Mouse (Mus musculus) T-helper 2 cell (primary cell): Measurements from ENCODE around the gene Tbc1d1.

Experiments
- in situ Hi-C: fragments of 300-600 bp; cut with MboI, MseI; formaldehyde crosslinking; loops from one replicate; pipeline ENCODE4 v1.15.1; 2025; ENCODE audit warnings: high pct_unique_total_duplicates

Gene Tbc1d1

DNA sequence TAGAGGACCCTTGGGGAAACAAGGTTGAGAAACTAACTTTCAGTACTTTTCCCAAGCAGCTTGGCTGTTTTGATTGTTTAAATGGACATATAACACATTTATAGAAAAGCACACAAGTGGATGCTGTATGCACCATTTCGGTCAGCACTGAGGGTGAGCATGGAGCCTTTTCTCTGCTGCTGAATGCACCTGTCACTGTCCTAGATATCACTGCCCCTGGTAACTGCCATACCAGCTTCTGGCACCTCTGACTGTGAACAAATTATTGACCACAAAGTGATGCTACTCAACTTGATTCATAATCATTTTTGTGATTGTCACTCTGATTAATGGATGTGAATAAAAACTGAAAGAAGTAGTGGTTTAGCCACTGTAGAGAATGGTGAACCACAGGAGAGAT lies 117.4 kb downstream of the Tbc1d1 start:
- in situ Hi-C loops: no loop called here

- in situ Hi-C loops: no loop called here
These were observed 118.2 kb downstream of the Tbc1d1 start for GRCm38 (mm10) chr5:64274296-64274695.

DNA sequence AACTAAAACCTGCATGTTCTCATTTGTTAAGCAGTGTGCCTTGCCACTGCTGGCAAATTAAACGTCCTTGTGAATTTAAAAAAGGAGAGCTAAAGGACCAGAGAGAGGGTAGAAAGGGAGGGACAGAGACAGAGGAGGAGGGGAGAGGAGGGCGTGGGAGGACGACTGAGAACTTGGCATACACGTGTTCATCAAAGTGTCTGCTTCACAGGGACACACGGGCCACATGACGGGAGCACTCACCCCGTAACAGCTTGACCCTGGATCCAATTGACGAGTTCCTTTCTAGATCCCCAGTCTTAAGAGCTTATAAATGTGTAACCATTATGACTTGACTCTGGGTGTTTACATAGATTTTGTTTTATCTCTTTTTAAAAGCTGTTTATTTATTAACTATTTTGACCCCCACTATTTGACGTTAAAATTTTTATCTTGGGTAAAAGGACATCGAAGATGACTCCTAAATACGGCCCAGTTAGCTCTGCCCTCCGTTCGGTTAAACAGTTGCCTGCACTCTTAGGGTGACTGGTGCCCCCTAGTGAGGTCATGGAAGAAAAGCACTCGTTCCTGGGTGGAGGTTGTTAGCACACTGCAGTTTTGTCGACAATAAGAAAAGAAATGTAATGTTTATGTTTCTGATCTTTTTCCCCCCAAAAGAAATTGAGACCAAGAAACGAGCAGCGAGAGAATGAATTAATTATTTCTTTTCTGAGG lies 118.8 kb downstream of the Tbc1d1 start:
- in situ Hi-C loops: no loop called here

DNA sequence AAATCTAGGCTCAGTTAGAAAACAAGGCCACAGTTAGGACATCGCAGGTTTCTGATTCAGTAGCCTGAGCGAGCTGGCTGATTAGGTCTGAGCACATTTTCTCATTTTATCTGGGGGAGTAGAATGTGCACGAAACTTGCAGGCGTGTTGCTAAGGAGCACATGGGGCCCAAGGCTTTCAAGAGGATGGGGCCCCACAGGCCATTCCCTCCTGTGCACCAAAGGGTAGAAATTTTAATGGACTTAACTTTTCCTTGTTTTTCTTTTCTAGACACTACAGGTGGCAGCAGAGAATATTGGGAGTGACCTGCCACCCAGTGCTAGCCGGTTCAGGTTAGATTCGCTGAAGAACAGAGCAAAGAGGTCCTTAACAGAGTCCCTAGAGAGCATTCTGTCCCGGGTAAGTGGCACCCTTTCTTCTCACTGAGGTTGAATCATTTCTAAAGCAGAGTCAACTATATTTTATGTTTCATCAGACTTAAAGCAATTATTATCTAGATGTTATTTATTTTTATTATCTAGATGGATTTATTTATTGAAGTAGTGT lies 121.6 kb downstream of the Tbc1d1 start:
- in situ Hi-C loops: no loop called here

GRCm38 (mm10) chr5:64279668-64280067 lies 123.6 kb downstream of the Tbc1d1 start:
- in situ Hi-C loops: no loop called here

DNA sequence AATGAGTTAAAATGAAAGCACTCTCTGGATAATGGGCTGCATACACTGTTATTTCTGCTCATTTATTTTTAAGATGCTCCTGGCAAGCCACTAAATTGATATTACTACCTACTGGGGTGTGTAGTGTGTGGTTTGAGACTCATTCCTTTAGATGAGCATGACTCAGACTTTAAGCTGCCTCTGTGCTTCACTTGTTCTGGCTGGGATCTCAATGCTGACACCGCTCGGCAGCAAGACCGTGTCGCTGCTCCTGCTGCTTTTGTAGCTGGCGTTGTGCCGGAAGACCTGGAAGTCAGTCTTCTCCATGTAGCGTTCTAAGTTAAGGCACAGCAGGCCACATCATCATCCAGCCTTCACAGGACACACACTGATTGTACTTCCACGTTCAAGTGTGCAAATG lies 124.1 kb downstream of the Tbc1d1 start:
- in situ Hi-C loops: no loop called here

DNA sequence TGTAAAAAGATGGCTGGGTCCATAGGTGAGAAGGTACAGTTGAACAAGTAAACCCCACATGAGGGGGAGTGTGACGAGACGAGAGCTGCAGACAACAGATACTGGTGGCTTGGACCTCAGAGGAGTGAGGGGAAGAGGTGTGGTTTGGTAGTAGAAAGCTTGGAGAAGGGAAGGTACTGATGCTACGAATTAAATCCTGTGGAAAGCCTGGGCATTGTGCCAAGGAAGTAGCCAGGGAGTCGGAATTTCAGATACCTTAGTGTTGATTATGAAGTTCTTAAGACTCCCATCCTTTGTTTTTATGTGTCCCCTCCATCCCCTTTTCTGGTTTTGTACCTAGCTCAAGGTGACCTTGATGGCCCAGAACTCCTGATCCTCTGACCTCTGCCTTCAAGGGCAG lies 124.5 kb downstream of the Tbc1d1 start:
- in situ Hi-C loops: no loop called here

DNA sequence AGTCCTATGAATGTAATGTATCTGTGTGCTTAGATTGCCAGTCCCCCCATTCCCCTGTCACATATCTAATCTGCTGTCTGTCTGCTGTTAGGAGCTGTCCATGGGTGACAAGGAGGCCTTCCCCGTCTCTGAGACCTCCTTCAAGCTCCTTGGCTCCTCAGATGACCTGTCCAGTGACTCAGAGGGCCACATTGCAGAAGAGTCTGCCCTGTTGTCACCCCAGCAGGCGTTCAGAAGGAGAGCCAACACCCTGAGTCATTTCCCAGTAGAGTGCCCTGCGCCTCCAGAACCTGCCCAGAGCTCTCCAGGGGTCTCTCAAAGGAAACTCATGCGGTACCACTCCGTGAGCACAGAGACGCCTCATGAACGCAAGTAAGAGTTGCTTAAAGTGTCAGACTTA lies 125.6 kb downstream of the Tbc1d1 start:
- in situ Hi-C loops: no loop called here

DNA sequence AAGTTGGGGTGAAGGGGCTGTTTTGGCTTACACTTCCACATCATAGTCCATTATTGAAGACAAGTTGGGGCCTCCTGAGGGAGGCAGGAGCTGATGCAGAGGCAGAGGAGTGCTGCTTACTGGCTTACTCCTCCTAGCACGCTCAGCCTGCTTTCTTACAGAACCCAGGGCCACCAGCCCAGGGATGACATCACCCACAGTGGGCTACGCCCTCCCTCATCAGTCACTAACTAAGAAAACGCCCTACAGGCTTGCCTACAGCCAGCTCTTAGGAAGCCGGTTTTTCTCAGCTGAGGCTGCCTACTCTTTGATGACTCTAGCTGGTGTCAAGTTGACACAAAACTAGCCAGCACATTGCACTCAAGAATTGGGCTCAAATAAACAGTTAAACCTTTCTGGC lies 126.5 kb downstream of the Tbc1d1 start:
- in situ Hi-C loops: no loop called here

- in situ Hi-C loops: no loop called here
These were observed 129.2 kb downstream of the Tbc1d1 start for GRCm38 (mm10) chr5:64285289-64285688.

- in situ Hi-C loops: no loop called here
These were observed 129.7 kb downstream of the Tbc1d1 start for GRCm38 (mm10) chr5:64285851-64286250.

DNA sequence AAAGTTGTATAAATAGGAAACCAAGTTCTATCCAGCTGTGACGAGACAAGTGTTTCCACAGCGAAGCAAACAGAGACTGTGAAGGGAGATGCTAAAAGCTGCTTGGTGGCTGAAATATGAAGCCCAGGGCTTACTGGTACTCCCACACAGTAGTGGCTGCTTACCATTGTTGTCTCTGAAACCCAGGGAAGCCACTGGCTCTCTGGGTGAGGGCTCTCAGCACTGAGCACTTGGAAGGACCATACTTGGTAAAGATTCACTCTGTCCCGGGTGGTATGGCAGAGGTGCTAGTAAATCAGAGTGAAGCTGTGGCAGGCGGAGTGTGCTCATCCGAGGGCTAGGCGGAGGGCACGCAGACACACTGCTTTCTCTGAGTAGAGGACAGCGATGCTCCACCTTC lies 131.2 kb downstream of the Tbc1d1 start:
- in situ Hi-C loops: no loop called here

GRCm38 (mm10) chr5:64288031-64288928 lies 132.2 kb downstream of the Tbc1d1 start:
- in situ Hi-C loops: no loop called here

DNA sequence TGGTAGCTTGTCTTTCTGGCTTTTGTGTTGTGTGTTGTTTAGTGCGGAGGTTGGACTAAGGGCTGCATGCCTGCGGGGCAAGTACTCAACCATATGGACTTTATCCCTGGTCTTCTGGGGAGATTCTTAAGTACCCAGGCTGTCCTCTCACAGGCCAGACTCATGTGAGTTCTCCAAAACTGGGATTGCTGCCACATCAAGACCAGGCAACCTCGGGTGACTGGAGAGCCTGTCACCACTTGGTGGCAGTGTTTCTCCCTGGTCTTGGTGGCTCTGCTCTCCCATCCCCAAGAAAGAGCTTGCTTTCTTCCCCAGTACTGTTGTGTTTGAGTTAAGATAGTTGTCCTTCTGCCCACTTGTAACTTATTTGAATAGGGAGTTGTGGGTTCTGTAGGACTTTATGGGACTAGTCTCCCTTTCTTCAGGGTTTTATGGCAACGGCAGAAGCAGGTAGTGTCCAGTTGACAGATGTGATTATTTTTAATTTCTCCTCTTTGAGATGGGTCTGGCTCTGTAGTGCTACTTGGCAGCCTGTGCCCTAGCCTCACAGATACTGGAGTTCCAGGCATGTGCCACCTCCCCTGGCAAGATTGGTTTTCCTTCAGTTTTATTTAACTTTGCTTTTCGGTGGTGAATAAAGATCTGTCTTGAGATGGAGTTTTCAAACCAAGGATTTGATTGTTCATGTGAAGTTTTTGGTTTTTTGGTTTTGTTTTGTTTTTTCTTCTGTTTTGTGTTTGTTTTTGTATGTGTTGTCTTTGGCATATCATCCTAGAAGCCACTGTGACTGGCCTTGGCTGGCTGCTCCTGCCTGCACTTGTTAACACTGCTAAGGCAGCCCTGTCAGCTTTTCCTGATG lies 133.3 kb downstream of the Tbc1d1 start:
- in situ Hi-C loops: no loop called here

DNA sequence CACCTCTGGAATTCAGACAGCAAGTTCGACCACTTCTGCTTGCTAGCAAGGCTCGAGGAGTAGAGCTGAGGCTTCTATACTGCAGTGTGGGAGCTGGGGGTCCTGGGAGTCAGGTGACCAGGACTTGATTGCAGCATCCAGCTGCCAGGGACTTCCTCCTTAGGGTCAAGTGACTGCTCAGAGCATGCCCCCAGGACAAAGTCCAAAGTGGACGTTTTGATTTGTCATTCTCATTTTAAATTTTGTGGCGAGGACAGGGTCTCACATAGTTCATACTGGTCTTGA lies 133.9 kb downstream of the Tbc1d1 start:
- in situ Hi-C loops: no loop called here

- in situ Hi-C loops: no loop called here
These were observed 135.6 kb downstream of the Tbc1d1 start for GRCm38 (mm10) chr5:64291657-64292056.

DNA sequence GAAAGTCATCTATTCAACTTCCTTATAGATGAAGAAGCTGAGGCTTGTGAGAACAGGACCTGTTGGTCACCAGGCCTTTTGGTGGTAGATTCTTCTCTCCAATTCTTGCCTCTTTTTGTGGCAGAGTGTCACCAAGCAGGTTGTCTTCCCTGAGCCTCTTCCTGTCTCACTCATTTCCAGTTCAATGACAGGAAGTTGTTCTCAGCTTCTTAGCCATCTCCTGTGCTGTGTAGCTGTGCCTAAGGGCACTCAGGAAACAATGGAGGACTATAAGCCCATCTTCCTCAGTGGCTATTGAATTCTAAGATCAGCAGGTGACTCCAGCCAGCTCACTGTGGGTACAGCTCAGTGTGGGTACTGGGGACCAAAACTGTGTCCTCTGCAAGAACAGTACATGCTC lies 139.5 kb downstream of the Tbc1d1 start:
- in situ Hi-C loops: loop anchor here (5.0 kb wide), 1 partner anchor 517 kb away; no protein-coding TSS in a partner anchor

DNA sequence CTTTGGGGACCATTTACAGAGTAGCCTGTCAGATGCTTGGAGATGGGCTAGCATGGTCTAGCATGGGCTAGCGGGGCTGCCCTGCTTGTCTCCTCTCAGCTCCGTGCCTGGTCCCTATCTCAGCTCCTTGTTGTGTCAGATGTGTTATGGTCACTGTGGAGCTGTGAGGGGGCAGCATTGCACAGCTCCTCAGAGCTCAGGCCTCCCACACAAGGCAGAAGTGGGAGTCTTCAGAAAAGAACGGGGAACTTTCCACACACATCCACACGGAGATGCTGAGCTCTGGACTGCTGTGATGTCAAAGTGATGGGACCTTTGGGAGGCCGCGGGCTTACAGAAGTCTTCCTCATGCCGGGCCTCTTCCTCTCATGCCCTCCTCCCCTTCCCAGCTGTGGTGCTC lies 140.2 kb downstream of the Tbc1d1 start:
- in situ Hi-C loops: loop anchor here (5.0 kb wide), 1 partner anchor 516 kb away; no protein-coding TSS in a partner anchor

- in situ Hi-C loops: loop anchor here (5.0 kb wide), 1 partner anchor 515 kb away; no protein-coding TSS in a partner anchor
These were observed 141.0 kb downstream of the Tbc1d1 start for GRCm38 (mm10) chr5:64297100-64297499.

- in situ Hi-C loops: loop anchor here (5.0 kb wide), 1 partner anchor 514 kb away; no protein-coding TSS in a partner anchor
These were observed 142.4 kb downstream of the Tbc1d1 start for GRCm38 (mm10) chr5:64298331-64299036.
